Mouse (Mus musculus): ENCODE measurements around the gene Zdhhc17. TPM values are rescaled to one million over a fixed set of nuclear protein-coding genes. Genes with fewer than 3 reads are reported as not detected.

The Zdhhc17 gene
- polyA plus RNA-seq, 1 experiment from 2014 or later = 47.9 TPM

DNA sequence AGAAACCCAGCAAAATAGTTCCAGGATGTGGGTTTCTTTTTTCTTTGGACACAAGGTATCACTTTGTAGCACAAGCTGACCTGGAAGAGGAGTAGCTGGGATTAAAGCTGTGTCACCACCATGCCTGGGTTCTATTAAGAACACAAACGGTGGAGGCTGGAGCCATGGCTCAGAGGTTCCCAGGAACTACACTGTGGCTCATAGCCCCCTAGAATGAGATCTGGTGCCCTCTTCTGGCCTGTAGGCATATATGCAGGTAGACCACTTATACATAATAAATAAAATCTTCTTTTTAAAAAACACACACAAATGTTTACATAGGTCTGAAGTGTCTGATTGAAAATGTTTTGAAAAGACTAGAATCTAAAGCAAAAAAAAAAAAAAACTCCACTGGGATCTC lies 33.9 kb downstream of the Zdhhc17 start:
- ATAC-seq (ENCODE audit: low FRiP score, low read depth) = peak; percentile 64; the same call in 1 of the 2 replicates
- no peak overlapping the region for H3K4me2 ChIP-seq (replicated peaks)

DNA sequence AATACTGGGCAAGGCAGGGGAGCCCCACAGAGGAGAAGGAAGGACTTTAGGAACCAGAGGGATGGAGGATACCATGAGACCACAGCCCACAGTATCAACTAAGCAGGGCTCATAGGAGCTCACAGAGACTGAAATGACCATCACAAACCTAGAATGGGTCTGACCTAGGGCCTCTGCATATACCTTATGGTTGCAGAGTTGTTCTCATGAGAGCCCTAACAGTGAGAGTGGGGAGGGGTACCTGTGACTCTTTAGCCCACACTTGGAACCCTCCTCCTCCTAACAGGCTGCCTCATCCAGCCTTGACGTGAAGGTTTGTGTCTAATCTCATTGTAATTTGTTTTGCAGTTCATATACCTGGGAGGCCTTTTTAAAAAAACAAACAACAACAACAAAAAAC lies 35.1 kb downstream of the Zdhhc17 start:
- Histone ChIP-seq H3K27me3 (no peaks in the 10 kb centered on the region), H3K4me3 (no peak overlapping the region), H3K27ac (replicated peaks) (no peak overlapping the region), H3K4me1 (no peaks in the 10 kb centered on the region), H3K36me3 (peaks cover 33% of the 10 kb centered on the region), H3K9me3 (no peaks in the 10 kb centered on the region), H3K9ac (replicated peaks) (no peak overlapping the region), H3K4me2 (replicated peaks) (no peak overlapping the region)
- peak; percentile 44 for ATAC-seq (ENCODE audit: low FRiP score, low read depth)
- 86% methylated on average over 1 of the region's 1 CpGs for WGBS

More for the DNA sequence above, 33.9 kb downstream of the Zdhhc17 start:
- 7% methylated on average over 1 of the region's 1 CpGs for WGBS
- Histone ChIP-seq H3K4me3 (no peak overlapping the region), H3K9me3 (no peaks in the 10 kb centered on the region), H3K27me3 (no peaks in the 10 kb centered on the region), H3K4me1 (no peaks in the 10 kb centered on the region), H3K9ac (replicated peaks) (no peak overlapping the region), H3K36me3 (peaks cover 32% of the 10 kb centered on the region), H3K27ac (replicated peaks) (no peak overlapping the region)

GRCm38 (mm10) chr10:110974463-110974862 lies 35.5 kb downstream of the Zdhhc17 start:
- WGBS = 62% methylated on average over 3 of the region's 3 CpGs
- ATAC-seq (ENCODE audit: low FRiP score, low read depth) = peak; percentile 65
- H3K36me3 ChIP-seq = peaks cover 37% of the 10 kb centered on the region

GRCm38 (mm10) chr10:110971998-110972397 lies 37.9 kb downstream of the Zdhhc17 start:
- no peak overlapping the region for H3K4me2 ChIP-seq (replicated peaks)
- no peak overlapping the region for H3K9ac ChIP-seq (replicated peaks)
- H3K4me3 ChIP-seq = no peak overlapping the region
- H3K4me1 ChIP-seq = no peaks in the 10 kb centered on the region
- H3K36me3 ChIP-seq = peaks cover 36% of the 10 kb centered on the region
- H3K27ac ChIP-seq (replicated peaks) = no peak overlapping the region
- 73% methylated on average over 9 of the region's 9 CpGs for WGBS
- H3K27me3 ChIP-seq = no peaks in the 10 kb centered on the region
- ATAC-seq (ENCODE audit: low FRiP score, low read depth) = no peak
- no peaks in the 10 kb centered on the region for H3K9me3 ChIP-seq

More at GRCm38 (mm10) chr10:110974463-110974862, 35.5 kb downstream of the Zdhhc17 start:
- Histone ChIP-seq H3K4me2 (replicated peaks) (no peak overlapping the region), H3K27ac (replicated peaks) (no peak overlapping the region), H3K27me3 (no peaks in the 10 kb centered on the region), H3K4me3 (no peak overlapping the region), H3K9ac (replicated peaks) (no peak overlapping the region), H3K9me3 (no peaks in the 10 kb centered on the region), H3K4me1 (no peaks in the 10 kb centered on the region)

DNA sequence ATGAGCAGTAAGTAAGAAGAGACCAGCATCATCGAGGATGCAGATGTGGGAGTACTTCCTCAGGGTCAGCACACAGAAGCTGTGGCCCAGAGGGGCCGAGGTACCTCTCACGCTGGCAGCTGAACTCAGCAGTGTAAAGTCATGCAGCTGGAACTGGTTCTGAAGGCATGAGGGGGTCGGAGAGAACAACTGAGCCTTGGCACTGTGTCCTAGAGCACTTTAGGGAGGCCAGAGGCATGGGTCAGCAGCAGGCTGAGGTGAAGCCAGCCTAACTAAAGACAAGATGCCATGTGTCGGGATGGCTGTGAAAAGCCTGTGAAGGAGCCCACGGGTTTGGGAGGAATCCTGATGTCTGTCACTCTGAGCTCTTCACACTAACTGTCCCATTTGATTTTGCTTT lies 38.5 kb downstream of the Zdhhc17 start:
- H3K36me3 ChIP-seq = peaks cover 41% of the 10 kb centered on the region
- no peak overlapping the region for H3K9ac ChIP-seq (replicated peaks)
- WGBS = 87% methylated on average over 6 of the region's 6 CpGs
- H3K4me1 ChIP-seq = no peaks in the 10 kb centered on the region
- no peak for ATAC-seq (ENCODE audit: low FRiP score, low read depth)
- no peaks in the 10 kb centered on the region for H3K27me3 ChIP-seq
- no peak overlapping the region for H3K4me2 ChIP-seq (replicated peaks)
- no peaks in the 10 kb centered on the region for H3K9me3 ChIP-seq
- H3K27ac ChIP-seq (replicated peaks) = no peak overlapping the region
- H3K4me3 ChIP-seq = no peak overlapping the region

GRCm38 (mm10) chr10:110971044-110971443 lies 38.9 kb downstream of the Zdhhc17 start:
- Histone ChIP-seq H3K36me3 (peaks cover 41% of the 10 kb centered on the region), H3K4me2 (replicated peaks) (no peak overlapping the region), H3K27ac (replicated peaks) (no peak overlapping the region), H3K4me3 (no peak overlapping the region), H3K27me3 (no peaks in the 10 kb centered on the region), H3K9me3 (no peaks in the 10 kb centered on the region), H3K9ac (replicated peaks) (no peak overlapping the region), H3K4me1 (no peaks in the 10 kb centered on the region)
- WGBS = 89% methylated on average over 3 of the region's 3 CpGs
- ATAC-seq (ENCODE audit: low FRiP score, low read depth) = no peak

DNA sequence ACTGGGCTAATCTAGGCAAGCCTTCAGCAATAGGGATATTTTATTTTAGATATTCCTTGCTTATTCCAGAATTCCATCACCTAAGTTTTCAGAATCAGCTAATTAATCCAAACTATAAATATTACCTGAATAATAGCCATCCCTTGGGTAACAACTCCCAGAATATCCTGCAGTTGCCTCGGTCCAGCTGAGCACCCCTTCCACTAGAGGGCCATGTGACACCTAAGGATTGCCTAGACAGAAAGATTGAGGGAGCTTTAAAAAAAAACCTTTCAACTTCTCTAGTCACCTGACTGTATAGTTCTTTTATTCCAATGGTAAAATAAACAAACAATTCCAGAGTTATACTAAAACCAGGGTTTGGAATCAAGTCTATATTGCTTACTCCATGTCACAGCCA lies 47.8 kb downstream of the Zdhhc17 start:
- Histone ChIP-seq H3K27me3 (no peaks in the 10 kb centered on the region), H3K36me3 (peaks cover 29% of the 10 kb centered on the region), H3K9me3 (no peaks in the 10 kb centered on the region), H3K9ac (replicated peaks) (no peak overlapping the region), H3K4me2 (replicated peaks) (no peak overlapping the region), H3K27ac (replicated peaks) (no peak overlapping the region), H3K4me3 (no peak overlapping the region), H3K4me1 (no peaks in the 10 kb centered on the region)
- ATAC-seq (ENCODE audit: low FRiP score, low read depth) = no peak
- WGBS = 52% methylated on average over 1 of the region's 1 CpGs

- Histone ChIP-seq H3K4me2 (replicated peaks) (no peak overlapping the region), H3K4me1 (no peaks in the 10 kb centered on the region), H3K4me3 (no peak overlapping the region), H3K27ac (replicated peaks) (no peak overlapping the region), H3K27me3 (no peaks in the 10 kb centered on the region), H3K9ac (replicated peaks) (no peak overlapping the region), H3K36me3 (peaks cover 22% of the 10 kb centered on the region), H3K9me3 (no peaks in the 10 kb centered on the region)
- ATAC-seq (ENCODE audit: low FRiP score, low read depth) = no peak
- WGBS = 92% methylated on average over 6 of the region's 6 CpGs
Observed at GRCm38 (mm10) chr10:110960841-110961240, 49.1 kb downstream of the Zdhhc17 start.

GRCm38 (mm10) chr10:110959781-110960180 lies 50.2 kb downstream of the Zdhhc17 start:
- Histone ChIP-seq H3K27me3 (no peaks in the 10 kb centered on the region), H3K4me3 (no peak overlapping the region), H3K9me3 (no peaks in the 10 kb centered on the region), H3K4me1 (no peaks in the 10 kb centered on the region), H3K9ac (replicated peaks) (no peak overlapping the region), H3K27ac (replicated peaks) (no peak overlapping the region), H3K4me2 (replicated peaks) (no peak overlapping the region), H3K36me3 (peaks cover 30% of the 10 kb centered on the region)
- WGBS = 93% methylated on average over 8 of the region's 8 CpGs
- ATAC-seq (ENCODE audit: low FRiP score, low read depth) = no peak

DNA sequence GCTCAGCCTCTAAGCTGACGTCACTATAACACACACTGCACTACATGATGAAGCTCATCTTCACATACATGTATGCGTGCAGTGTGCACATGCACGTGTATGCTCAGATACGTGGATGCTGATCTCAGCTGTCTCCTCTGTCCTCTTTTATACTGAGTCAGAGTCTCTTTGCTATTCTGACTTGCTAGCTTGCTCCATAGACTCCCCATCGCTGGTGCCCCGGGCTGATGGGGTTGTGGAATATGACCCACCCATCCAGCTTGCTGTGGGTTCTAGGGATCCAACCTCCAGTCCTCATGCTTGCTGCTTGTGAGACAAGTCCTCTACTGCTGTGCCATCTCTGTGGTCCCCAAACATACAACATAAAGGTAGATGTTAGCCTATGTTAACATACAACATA lies 51.1 kb downstream of the Zdhhc17 start:
- ATAC-seq (ENCODE audit: low FRiP score, low read depth) = no peak
- Histone ChIP-seq H3K4me1 (no peaks in the 10 kb centered on the region), H3K4me3 (no peak overlapping the region), H3K4me2 (replicated peaks) (no peak overlapping the region), H3K27ac (replicated peaks) (no peak overlapping the region), H3K27me3 (no peaks in the 10 kb centered on the region), H3K9ac (replicated peaks) (no peak overlapping the region), H3K9me3 (no peaks in the 10 kb centered on the region), H3K36me3 (peaks cover 32% of the 10 kb centered on the region)
- 97% methylated on average over 6 of the region's 6 CpGs for WGBS

DNA sequence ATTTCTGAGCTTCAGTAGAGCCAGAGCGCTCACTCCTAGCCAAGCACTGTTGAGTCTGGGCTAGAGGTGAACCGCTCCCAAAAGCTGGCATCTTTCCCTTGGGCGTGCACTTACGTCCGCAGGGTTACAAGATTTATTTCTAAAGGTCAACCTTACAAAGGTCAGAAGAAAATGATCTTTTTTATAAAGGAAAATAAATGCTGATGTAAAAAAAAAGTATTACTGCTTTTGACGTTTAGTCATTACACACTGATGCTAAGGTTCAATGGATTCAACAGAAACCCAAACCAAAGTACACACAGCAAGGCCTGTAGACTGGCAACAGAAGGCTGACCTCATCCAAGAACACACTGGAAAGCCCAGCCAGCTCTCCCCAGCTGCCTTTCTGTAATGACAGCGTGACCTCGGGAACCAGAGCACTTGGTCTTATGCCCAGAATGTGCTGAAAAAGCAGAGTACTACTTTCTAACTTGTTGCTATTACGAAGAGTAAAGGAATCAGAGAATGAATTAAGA lies 56.9 kb downstream of the Zdhhc17 start:
- 89% methylated on average over 9 of the region's 9 CpGs for WGBS

DNA sequence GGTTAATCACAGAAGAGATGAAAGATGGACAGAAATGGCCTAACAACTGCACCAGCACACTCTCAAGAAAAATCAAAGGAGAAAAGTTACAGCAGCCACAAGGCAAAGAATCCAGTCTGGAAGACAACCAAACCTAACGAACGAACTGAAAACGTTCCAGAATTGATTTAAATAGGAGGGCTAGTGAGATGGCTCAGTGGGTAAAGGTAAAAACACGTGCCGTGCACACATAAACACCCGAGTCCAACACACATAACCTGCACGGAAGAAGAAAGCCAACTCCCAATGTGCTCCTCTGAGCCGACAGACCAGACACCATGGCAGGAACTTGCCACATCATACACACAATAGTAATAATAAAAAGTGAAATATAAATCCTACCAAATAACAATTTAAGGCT lies 57.7 kb downstream of the Zdhhc17 start:
- 91% methylated on average over 8 of the region's 8 CpGs for WGBS
- Histone ChIP-seq H3K9ac (replicated peaks) (no peak overlapping the region), H3K9me3 (no peaks in the 10 kb centered on the region)

More for the DNA sequence above, 56.9 kb downstream of the Zdhhc17 start:
- Histone ChIP-seq H3K9ac (replicated peaks) (no peak overlapping the region), H3K9me3 (no peaks in the 10 kb centered on the region), H3K4me3 (no peak overlapping the region), H3K4me1 (no peaks in the 10 kb centered on the region), H3K36me3 (peaks cover 33% of the 10 kb centered on the region), H3K4me2 (replicated peaks) (no peak overlapping the region), H3K27ac (replicated peaks) (no peak overlapping the region), H3K27me3 (no peaks in the 10 kb centered on the region)
- no peak for ATAC-seq (ENCODE audit: low FRiP score, low read depth)

DNA sequence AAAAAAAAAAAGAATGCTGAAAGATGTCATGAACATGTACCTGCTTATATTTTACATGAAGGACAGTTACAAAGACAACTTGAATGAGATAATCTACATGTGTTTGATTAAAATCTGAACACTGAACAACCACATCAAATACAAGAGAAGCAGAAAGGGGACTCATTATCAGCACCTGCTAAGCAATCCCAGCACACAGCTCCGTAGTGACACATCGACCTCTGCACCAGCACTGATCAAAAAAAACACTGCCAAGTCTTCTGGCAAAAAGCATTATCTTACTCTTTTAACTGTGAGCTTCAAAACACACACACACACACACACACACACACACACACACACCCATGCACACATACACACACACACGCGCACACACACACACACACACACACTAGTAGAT lies 58.2 kb downstream of the Zdhhc17 start:
- Histone ChIP-seq H3K4me2 (replicated peaks) (no peak overlapping the region), H3K9me3 (no peaks in the 10 kb centered on the region), H3K27ac (replicated peaks) (no peak overlapping the region), H3K4me1 (no peaks in the 10 kb centered on the region), H3K36me3 (peaks cover 41% of the 10 kb centered on the region), H3K9ac (replicated peaks) (no peak overlapping the region), H3K27me3 (no peaks in the 10 kb centered on the region), H3K4me3 (no peak overlapping the region)
- no peak for ATAC-seq (ENCODE audit: low FRiP score, low read depth)
- WGBS = 95% methylated on average over 4 of the region's 4 CpGs

More for the DNA sequence above, 57.7 kb downstream of the Zdhhc17 start:
- Histone ChIP-seq H3K27ac (replicated peaks) (no peak overlapping the region), H3K4me2 (replicated peaks) (no peak overlapping the region), H3K4me3 (no peak overlapping the region), H3K36me3 (peaks cover 39% of the 10 kb centered on the region), H3K27me3 (no peaks in the 10 kb centered on the region), H3K4me1 (no peaks in the 10 kb centered on the region)
- ATAC-seq (ENCODE audit: low FRiP score, low read depth) = no peak

All from midbrain, embryonic 12.5 days (tissue).